Mouse (Mus musculus): ENCODE measurements at regions not wholly inside any gene's neighbourhood (a gene's known extent, or its start where the extent isn't known, plus 50 kb on each side); places are given as distances from the start of the nearest gene placed in this dataset.
A peak's percentile ranks its signal among the peaks of the same experiment; 100 is the strongest.

GRCm38 (mm10) chr2:167793916-167794315, 104.3 kb upstream of the Tmem189 start:
- no peaks in the 10 kb centered on the region for H3K36me3 ChIP-seq (replicated peaks in 1 of 2; ENCODE audit: control insufficient read depth in 1 of 2, insufficient read depth in 1 of 2, low read length in 1 of 2)
- H3K27me3 ChIP-seq (replicated peaks): peaks cover 88% of the 10 kb centered on the region
- no peak overlapping the region for H3K9ac ChIP-seq (ENCODE audit: insufficient read depth, low read depth)
- H3K27ac ChIP-seq (ENCODE audit: insufficient read depth, low read depth): no peak overlapping the region
- dilution Hi-C loops (cut with MboI; ENCODE audit: extremely low pct_ligation_motif_present, extremely low pct_unique_long_range_greater_than_20kb, low sequenced_read_pairs) (no loop called here), in situ Hi-C loops (cut with MboI; ENCODE audit: low pct_ligation_motif_present, low pct_unique_long_range_greater_than_20kb, low sequenced_read_pairs) (no loop called here)
- peaks cover 14% of the 10 kb centered on the region for H3K9me3 ChIP-seq (replicated peaks; ENCODE audit: low read length)
- peaks cover 3 to 4% of the 10 kb centered on the region in 2 experiments; a peak in 2 of 4 replicates for H3K4me1 ChIP-seq (ENCODE audit: control insufficient read depth in 1 of 2, insufficient read depth in 2 of 2)
- TF ChIP-seq ETS1 (conservative IDR thresholded peaks at IDR 0.05; ENCODE audit: low read depth, low read length): peak; percentile 49
- TF ChIP-seq MAFK (IDR thresholded peaks at IDR 0.05; ENCODE audit: insufficient replicate concordance, low read length): no peak
- peak; percentile 24; the same call in 1 of the 2 replicates for TF ChIP-seq TCF12 (IDR thresholded peaks at IDR 0.05; ENCODE audit: low read depth, low read length)
- H3K4me2 ChIP-seq (ENCODE audit: insufficient read depth, low read depth, poor library complexity, severe bottlenecking): no peak overlapping the region
- no peak overlapping the region for H3K4me3 ChIP-seq (replicated peaks in 1 of 3; ENCODE audit: low read depth in 2 of 3, low read length in 2 of 3, poor library complexity in 1 of 3)
- DNase-seq (ENCODE audit: extremely low read depth): peak; percentile 31
- H3K79me2 ChIP-seq (replicated peaks; ENCODE audit: control insufficient read depth, extremely low read depth, insufficient read depth, poor library complexity, severe bottlenecking): no peaks in the 10 kb centered on the region

- Histone ChIP-seq H3K36me3 (replicated peaks in 1 of 2; ENCODE audit: control insufficient read depth in 1 of 2, insufficient read depth in 1 of 2, low read length in 1 of 2) (no peaks in the 10 kb centered on the region), H3K9me3 (replicated peaks; ENCODE audit: low read length) (peaks cover 14% of the 10 kb centered on the region), H3K4me3 (replicated peaks in 1 of 3; ENCODE audit: low read depth in 2 of 3, low read length in 2 of 3, poor library complexity in 1 of 3) (no peak overlapping the region), H3K4me1 (ENCODE audit: control insufficient read depth in 1 of 2, insufficient read depth in 2 of 2) (peaks cover 3 to 4% of the 10 kb centered on the region in 2 experiments; a peak in 2 of 4 replicates), H3K4me2 (ENCODE audit: insufficient read depth, low read depth, poor library complexity, severe bottlenecking) (no peak overlapping the region), H3K27me3 (replicated peaks) (peaks cover 88% of the 10 kb centered on the region), H3K79me2 (replicated peaks; ENCODE audit: control insufficient read depth, extremely low read depth, insufficient read depth, poor library complexity, severe bottlenecking) (no peaks in the 10 kb centered on the region), H3K9ac (ENCODE audit: insufficient read depth, low read depth) (no peak overlapping the region), H3K27ac (ENCODE audit: insufficient read depth, low read depth) (no peak overlapping the region)
- DNase-seq (ENCODE audit: extremely low read depth): no peak
- in situ Hi-C loops (cut with MboI; ENCODE audit: low pct_ligation_motif_present, low pct_unique_long_range_greater_than_20kb, low sequenced_read_pairs): no loop called here
- dilution Hi-C loops (cut with MboI; ENCODE audit: extremely low pct_ligation_motif_present, extremely low pct_unique_long_range_greater_than_20kb, low sequenced_read_pairs): no loop called here
- TF ChIP-seq ZC3H11A (IDR thresholded peaks at IDR 0.05; ENCODE audit: low read depth, low read length): no peak
- no peak for TF ChIP-seq NELFE (IDR thresholded peaks at IDR 0.05; ENCODE audit: low read depth, low read length)
- no peak for TF ChIP-seq MEF2A (IDR thresholded peaks at IDR 0.05; ENCODE audit: borderline replicate concordance, low read depth, low read length)
- TF ChIP-seq KAT2A (IDR thresholded peaks at IDR 0.05; ENCODE audit: insufficient replicate concordance, low read length): no peak
- TF ChIP-seq RCOR1 (conservative IDR thresholded peaks at IDR 0.05; ENCODE audit: low read depth, low read length): no peak
- TF ChIP-seq E2F4 (IDR thresholded peaks at IDR 0.05; ENCODE audit: insufficient replicate concordance, low read depth, low read length): no peak
- TF ChIP-seq CHD1 (IDR thresholded peaks at IDR 0.05; ENCODE audit: low read depth, low read length): no peak
- TF ChIP-seq MXI1 (IDR thresholded peaks at IDR 0.05; ENCODE audit: low read depth, low read length): no peak
- no peak for TF ChIP-seq JUND (conservative IDR thresholded peaks at IDR 0.05; ENCODE audit: low read depth, low read length)
- TF ChIP-seq TCF12 (IDR thresholded peaks at IDR 0.05; ENCODE audit: low read depth, low read length): no peak
- TF ChIP-seq JUN (IDR thresholded peaks at IDR 0.05; ENCODE audit: insufficient read depth, low read depth, low read length): no peak
- TF ChIP-seq HCFC1 (IDR thresholded peaks at IDR 0.05; ENCODE audit: low read depth, low read length): no peak
Measured at GRCm38 (mm10) chr2:167792753-167793152, 103.1 kb upstream of the Tmem189 start.
